In genomic region chr1:139421875-139422791, GRCm38 (mm10) we compare ENCODE assay signal across 8 mouse cellular contexts. TPM values are rescaled to one million over a fixed set of nuclear protein-coding genes. Genes with fewer than 3 reads are reported as not detected.
DNase-seq lines count a peak whose midpoint lies in the region; ATAC-seq and TF ChIP-seq lines count a peak whose summit lies in the region.

Zbtb41 (plus strand) TSS chr1:139422288.

- H3K9ac ChIP-seq in CH12.LX (ENCODE audit: insufficient read depth, low read depth) = peak within 1 kb of the TSS; percentile 88
- H3K9ac ChIP-seq in forebrain, embryonic 12.5 days = peak within 1 kb of the TSS; percentile 96
- H3K9ac ChIP-seq in heart, postnatal 0 days (replicated peaks; ENCODE audit: low read depth, low read length) = peak within 1 kb of the TSS; percentile 90
- H3K9ac ChIP-seq in liver, embryonic 16.5 days (ENCODE audit: low read depth, low read length) = peak within 1 kb of the TSS; percentile 96
- H3K9ac ChIP-seq in neural tube, embryonic 13.5 days = peak within 1 kb of the TSS; percentile 97

- peak within 1 kb of the TSS; percentile 81 to 94 (median 93) for H3K4me3 ChIP-seq in CH12.LX (replicated peaks in 1 of 3; ENCODE audit: low read depth in 2 of 3, low read length in 2 of 3, poor library complexity in 1 of 3)
- H3K4me3 ChIP-seq in forebrain, embryonic 12.5 days (replicated peaks) = peak within 1 kb of the TSS; percentile 86
- peak within 1 kb of the TSS; percentile 84 for H3K4me3 ChIP-seq in heart, postnatal 0 days (ENCODE audit: low read depth, low read length)
- peak within 1 kb of the TSS; percentile 90 for H3K4me3 ChIP-seq in liver, embryonic 16.5 days (ENCODE audit: low read depth, low read length)
- H3K4me3 ChIP-seq in neural tube, embryonic 13.5 days = peak within 1 kb of the TSS; percentile 95
- peak within 1 kb of the TSS; percentile 88 for H3K4me3 ChIP-seq in testis, adult 2 months (ENCODE audit: control insufficient read depth, low read depth, low read length)

- TF ChIP-seq RAD21 in CH12.LX (IDR thresholded peaks at IDR 0.05; ENCODE audit: low read depth, low read length) = no peak

- DNase-seq in CH12.LX (ENCODE audit: extremely low read depth) = peak; percentile 75
- DNase-seq in c-Kit-positive CD71-positive TER-119-negative erythroid progenitor cells, embryonic 14.5 days (ENCODE audit: low read depth) = peak; percentile 67
- peak; percentile 82 for DNase-seq in heart, postnatal 0 days (ENCODE audit: low spot score)
- peak; percentile 88 to 93 for DNase-seq in kidney, postnatal 4 days

- dilution Hi-C loops in CH12.LX (cut with MboI; ENCODE audit: extremely low pct_ligation_motif_present, extremely low pct_unique_long_range_greater_than_20kb, low sequenced_read_pairs) = no loop called here

- H3K79me2 ChIP-seq in CH12.LX (replicated peaks; ENCODE audit: control insufficient read depth, extremely low read depth, insufficient read depth, poor library complexity, severe bottlenecking) = peaks cover 25% of the 10 kb centered on the region

- peaks cover 4 to 21% of the 10 kb centered on the region in 2 experiments for H3K4me1 ChIP-seq in CH12.LX (ENCODE audit: control insufficient read depth in 1 of 2, insufficient read depth in 2 of 2)
- H3K4me1 ChIP-seq in forebrain, embryonic 12.5 days = peaks cover 36% of the 10 kb centered on the region
- peaks cover 34% of the 10 kb centered on the region for H3K4me1 ChIP-seq in heart, postnatal 0 days (ENCODE audit: control insufficient read depth, insufficient read depth)
- peaks cover 20% of the 10 kb centered on the region for H3K4me1 ChIP-seq in liver, embryonic 16.5 days (ENCODE audit: control insufficient read depth, low read depth, low read length)
- H3K4me1 ChIP-seq in neural tube, embryonic 13.5 days (replicated peaks) = peaks cover 44% of the 10 kb centered on the region
- peaks cover 8% of the 10 kb centered on the region for H3K4me1 ChIP-seq in testis, adult 2 months (ENCODE audit: control insufficient read depth, insufficient read depth, low read length)

- peaks cover 0 to 2% of the 10 kb centered on the region in 2 experiments for H3K36me3 ChIP-seq in CH12.LX (replicated peaks in 1 of 2; ENCODE audit: control insufficient read depth in 1 of 2, insufficient read depth in 1 of 2, low read length in 1 of 2)
- H3K36me3 ChIP-seq in forebrain, embryonic 12.5 days (replicated peaks) = peaks cover 12% of the 10 kb centered on the region
- no peaks in the 10 kb centered on the region for H3K36me3 ChIP-seq in heart, postnatal 0 days (replicated peaks; ENCODE audit: control insufficient read depth, insufficient read depth, low read length)
- no peaks in the 10 kb centered on the region; the same call in 1 of the 2 replicates for H3K36me3 ChIP-seq in liver, embryonic 16.5 days (ENCODE audit: control insufficient read depth, insufficient read depth)
- 0 out of 2 replicates have a peak, but pooled peaks cover 4% of the 10 kb centered on the region for H3K36me3 ChIP-seq in neural tube, embryonic 13.5 days
- H3K36me3 ChIP-seq in testis, adult 2 months (ENCODE audit: control insufficient read depth, insufficient read depth, low read length) = no peaks in the 10 kb centered on the region

- peak; percentile 93 for TF ChIP-seq POLR2A in CH12.LX (IDR thresholded peaks at IDR 0.05; ENCODE audit: low read depth, low read length)
- peak; percentile 74 for TF ChIP-seq POLR2A in testis, adult 2 months (IDR thresholded peaks at IDR 0.05; ENCODE audit: control insufficient read depth, low read depth, low read length)

- H3K4me2 ChIP-seq in CH12.LX (ENCODE audit: insufficient read depth, low read depth, poor library complexity, severe bottlenecking) = peak within 1 kb of the TSS; percentile 98
- peak within 1 kb of the TSS; percentile 70 for H3K4me2 ChIP-seq in forebrain, embryonic 12.5 days
- peak within 1 kb of the TSS; percentile 67 for H3K4me2 ChIP-seq in heart, postnatal 0 days (ENCODE audit: low read depth, low read length)
- H3K4me2 ChIP-seq in liver, embryonic 16.5 days (ENCODE audit: low read depth, low read length) = peak within 1 kb of the TSS; percentile 84
- H3K4me2 ChIP-seq in neural tube, embryonic 13.5 days = peak within 1 kb of the TSS; percentile 78

- no peaks in the 10 kb centered on the region for H3K9me3 ChIP-seq in CH12.LX (replicated peaks; ENCODE audit: low read length)
- no peaks in the 10 kb centered on the region for H3K9me3 ChIP-seq in forebrain, embryonic 12.5 days
- no peaks in the 10 kb centered on the region for H3K9me3 ChIP-seq in heart, postnatal 0 days (replicated peaks; ENCODE audit: control insufficient read depth, low read length)
- no peaks in the 10 kb centered on the region for H3K9me3 ChIP-seq in liver, embryonic 16.5 days (replicated peaks; ENCODE audit: control insufficient read depth, low read length)
- no peaks in the 10 kb centered on the region for H3K9me3 ChIP-seq in neural tube, embryonic 13.5 days

- under 1% methylated on average over 77 of the region's 88 CpGs for WGBS in forebrain, embryonic 12.5 days
- WGBS in heart, postnatal 0 days = under 1% methylated on average over 79 of the region's 88 CpGs
- WGBS in liver, embryonic 16.5 days (ENCODE audit: insufficient replicate concordance) = under 1% methylated on average over 75 of the region's 88 CpGs
- under 1% methylated on average over 73 of the region's 88 CpGs for WGBS in neural tube, embryonic 13.5 days

- H3K27me3 ChIP-seq in CH12.LX (replicated peaks) = no peaks in the 10 kb centered on the region
- H3K27me3 ChIP-seq in forebrain, embryonic 12.5 days = no peaks in the 10 kb centered on the region
- no peaks in the 10 kb centered on the region for H3K27me3 ChIP-seq in heart, postnatal 0 days (ENCODE audit: control insufficient read depth, insufficient read depth, low read length)
- H3K27me3 ChIP-seq in liver, embryonic 16.5 days (ENCODE audit: control insufficient read depth, insufficient read depth, low read depth, low read length) = no peaks in the 10 kb centered on the region
- H3K27me3 ChIP-seq in neural tube, embryonic 13.5 days = no peaks in the 10 kb centered on the region
- no peaks in the 10 kb centered on the region for H3K27me3 ChIP-seq in testis, adult 2 months (ENCODE audit: control insufficient read depth, insufficient read depth, low read length)

- peak; percentile 96 for ATAC-seq in forebrain, embryonic 12.5 days (ENCODE audit: low FRiP score)
- peak; percentile 96 for ATAC-seq in heart, postnatal 0 days (ENCODE audit: insufficient read depth, low read depth)
- peak; percentile 96 for ATAC-seq in liver, embryonic 16.5 days (ENCODE audit: low read depth)
- ATAC-seq in neural tube, embryonic 13.5 days (ENCODE audit: low read depth) = peak; percentile 98

- no peak for TF ChIP-seq EP300 in CH12.LX (IDR thresholded peaks at IDR 0.05; ENCODE audit: low read length)
- no peak for TF ChIP-seq EP300 in heart, postnatal 0 days (IDR thresholded peaks at IDR 0.05; ENCODE audit: low read depth)

- in situ Hi-C loops in CH12.LX (cut with MboI; ENCODE audit: low pct_ligation_motif_present, low pct_unique_long_range_greater_than_20kb, low sequenced_read_pairs) = no loop called here

- peak in 1 of 2 experiments; percentile 65; a peak in 2 of 4 replicates for TF ChIP-seq CTCF in CH12.LX (conservative IDR thresholded peaks at IDR 0.05 in 1 of 2, IDR thresholded peaks at IDR 0.05 in 1 of 2; ENCODE audit: low read depth in 2 of 2, low read length in 2 of 2)
- peak; percentile 55 for TF ChIP-seq CTCF in heart, postnatal 0 days (IDR thresholded peaks at IDR 0.05; ENCODE audit: low read depth)
- peak; percentile 37; the same call in 1 of the 2 replicates for TF ChIP-seq CTCF in testis, adult 2 months (IDR thresholded peaks at IDR 0.05; ENCODE audit: control insufficient read depth, insufficient read depth, insufficient replicate concordance, low read depth, low read length)

- peak within 1 kb of the TSS; percentile 53 for H3K27ac ChIP-seq in CH12.LX (ENCODE audit: insufficient read depth, low read depth)
- peak within 1 kb of the TSS; percentile 95 for H3K27ac ChIP-seq in forebrain, embryonic 12.5 days
- peak within 1 kb of the TSS; percentile 89 for H3K27ac ChIP-seq in heart, postnatal 0 days (ENCODE audit: low read depth)
- H3K27ac ChIP-seq in liver, embryonic 16.5 days (ENCODE audit: low read length) = peak within 1 kb of the TSS; percentile 87
- H3K27ac ChIP-seq in neural tube, embryonic 13.5 days (replicated peaks) = peak within 1 kb of the TSS; percentile 93
- peak within 1 kb of the TSS; percentile 93 for H3K27ac ChIP-seq in testis, adult 2 months (ENCODE audit: control insufficient read depth, insufficient read depth, low read depth, low read length)

TF ChIP-seq in CH12.LX, 34 proteins besides CTCF, POLR2A, EP300 and RAD21 (continues in another document):
- no peak for TF ChIP-seq ZNF384 (IDR thresholded peaks at IDR 0.05; ENCODE audit: low read depth, low read length)
- peak; percentile 91 for TF ChIP-seq ELF1 (IDR thresholded peaks at IDR 0.05; ENCODE audit: low read depth, low read length)
- TF ChIP-seq POLR2AphosphoS2 (IDR thresholded peaks at IDR 0.05; ENCODE audit: low read depth, low read length) = peak; percentile 35; the same call in 1 of the 2 replicates
- TF ChIP-seq MAX (IDR thresholded peaks at IDR 0.05; ENCODE audit: low read length) = peak; percentile 50; the same call in 1 of the 2 replicates
- no peak for TF ChIP-seq MXI1 (IDR thresholded peaks at IDR 0.05; ENCODE audit: low read depth, low read length)
- 0 out of 2 replicates have a peak, but pooled peaks have one; percentile 34 for TF ChIP-seq RCOR1 (conservative IDR thresholded peaks at IDR 0.05; ENCODE audit: low read depth, low read length)
- TF ChIP-seq ZKSCAN1 (IDR thresholded peaks at IDR 0.05; ENCODE audit: borderline replicate concordance, low read depth, low read length) = no peak
- TF ChIP-seq UBTF (IDR thresholded peaks at IDR 0.05; ENCODE audit: low read depth, low read length) = peak; percentile 59
- no peak for TF ChIP-seq IRF4 (IDR thresholded peaks at IDR 0.05; ENCODE audit: low read depth, low read length)
- no peak for TF ChIP-seq USF2 (conservative IDR thresholded peaks at IDR 0.05; ENCODE audit: low read depth, low read length)
- no peak for TF ChIP-seq ZC3H11A (IDR thresholded peaks at IDR 0.05; ENCODE audit: low read depth, low read length)
- TF ChIP-seq CHD2 (IDR thresholded peaks at IDR 0.05; ENCODE audit: low read length) = no peak
- TF ChIP-seq USF1 (IDR thresholded peaks at IDR 0.05; ENCODE audit: low read depth, low read length) = no peak

RNA-seq across cellular contexts. Expression of gene Zbtb41, which starts in this region (rescaled TPM):
- total RNA-seq in CH12.LX (2012; rRNA removed) (4.8 and 6.5 TPM in 2 replicates), CH12.LX (2014; rRNA removed) (7.3 and 9.8 TPM in 2 replicates)
- 6.3 and 7.0 TPM in 2 replicates for polyA plus RNA-seq in CH12.LX (2012; ENCODE audit: insufficient read length, low read depth)
- 26.2 TPM in 2 replicates for polyA plus RNA-seq in forebrain, embryonic 12.5 days (2016; fragmentation: Nextera tagmentation; extraction: Ambion mirVana)
- 9.2 and 13.6 TPM in 2 replicates for total RNA-seq in heart, postnatal 0 days (2014; rRNA removed; ENCODE audit: low replicate concordance)
- polyA plus RNA-seq in heart, postnatal 0 days (2015; fragmentation: Nextera tagmentation; extraction: Ambion mirVana) = 3.7 and 4.5 TPM in 2 replicates
- polyA plus RNA-seq in liver, embryonic 16.5 days (2015; fragmentation: Nextera tagmentation; extraction: Ambion mirVana) = 2.2 TPM in 2 replicates
- polyA plus RNA-seq in neural tube, embryonic 13.5 days (2015; fragmentation: Nextera tagmentation; extraction: Ambion mirVana) = 9.8 and 11.7 TPM in 2 replicates
- polyA plus RNA-seq in testis, adult 2 months (2012; rRNA removed) = 1.6 and 2.2 TPM in 2 replicates

Comparison
In these comparisons a context has a peak if more than half of its experiments do, and no peak if none do; other contexts are left out.
1. Peak in every context shown above with its lines: DNase-seq, ATAC-seq, H3K4me3 ChIP-seq and H3K27ac ChIP-seq.